Mouse (Mus musculus) cortical plate, adult 2 months (tissue): ENCODE results near the gene Ncapd2.

Experiments
- CTCF ChIP-seq: fragments of 200-500 bp; IDR thresholded peaks from 2 replicates; pipeline ENCODE4 v1.5.1; 2011; ENCODE audit warnings: mild to moderate bottlenecking, control low read depth, low read length; ENCODE audit not compliant: insufficient read depth; ENCODE audit errors: extremely low read depth
- POLR2A ChIP-seq: fragments of 200-500 bp; IDR thresholded peaks from 2 replicates; pipeline ENCODE4 v1.6.1; 2011; ENCODE audit warnings: mild to moderate bottlenecking, low read length, control low read depth; ENCODE audit not compliant: insufficient read depth; ENCODE audit errors: extremely low read depth

- TF ChIP-seq POLR2A, result no peak
- TF ChIP-seq CTCF, result no peak
Observed at GRCm38 (mm10) chr6:125153018-125153389, 38.5 kb downstream of the Ncapd2 start.
